Mouse (Mus musculus) brown adipose tissue, adult 24 weeks (tissue): Measurements from ENCODE around the gene Tyms. TPM values are rescaled to one million over a fixed set of nuclear protein-coding genes. Genes with fewer than 3 reads are reported as not detected.
"Not testable (repeated sequence)": the region's sequence is repeated elsewhere in the genome, so short reads cannot be mapped to it uniquely, and the experiment has no call there.

Experiments
- H3K27ac ChIP-seq: fragments of 200-500 bp; replicated peaks from 2 replicates; pipeline ENCODE4 v1.5.1; 2012; ENCODE audit warnings: low read depth, mild to moderate bottlenecking, low read length
- H3K4me1 ChIP-seq: fragments of 200-500 bp; 2 replicates; pipeline ENCODE4 v1.6.1; 2012; ENCODE audit warnings: low read length, mixed read lengths; ENCODE audit not compliant: control insufficient read depth, insufficient read depth, insufficient read length
- H3K4me3 ChIP-seq: fragments of 200-500 bp; 2 replicates; pipeline ENCODE4 v1.5.1; 2012; ENCODE audit warnings: low read depth, mild to moderate bottlenecking, low read length, moderate library complexity; ENCODE audit not compliant: insufficient read depth
- polyA plus RNA-seq: library from polyadenylated mRNA; stranded (reverse); fragments of >200 nt; gene quantifications from 2 replicates; pipeline ENCODE4 v1.2.4, GENCODE M21; 2012; ENCODE audit not compliant: missing spikeins, insufficient read depth, insufficient read length

Gene Tyms
- polyA plus RNA-seq, 1 experiment: 5.2 TPM

DNA sequence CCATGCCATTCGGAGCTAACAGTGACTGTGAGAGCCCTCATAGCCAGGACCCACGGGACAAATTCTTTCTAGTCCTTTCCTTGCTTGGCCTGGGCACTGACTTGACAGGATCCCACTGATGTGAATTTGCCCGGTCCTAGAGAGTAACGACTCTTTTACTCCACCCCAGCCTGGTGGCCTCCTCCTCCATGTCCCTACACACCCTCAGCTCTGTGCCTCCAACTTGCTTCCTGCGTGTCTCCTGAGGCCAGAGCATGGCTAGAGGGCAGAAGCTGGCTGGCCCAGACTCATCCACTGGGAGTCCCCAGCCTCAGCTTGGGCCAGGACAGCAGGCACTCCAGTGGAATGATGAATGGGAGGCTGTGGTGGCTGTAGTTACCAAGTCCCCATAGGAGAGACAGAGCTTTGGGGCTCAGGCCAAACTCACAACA is 34.2 kb upstream of the Tyms start:
- Histone ChIP-seq H3K4me3 (no peak overlapping the region), H3K27ac (no peak overlapping the region), H3K4me1 (no peaks in the 10 kb centered on the region)

GRCm38 (mm10) chr5:30107186-30107585 is 33.8 kb upstream of the Tyms start:
- H3K27ac ChIP-seq: no peak overlapping the region
- no peak overlapping the region for H3K4me3 ChIP-seq

GRCm38 (mm10) chr5:30106756-30107155 is 33.3 kb upstream of the Tyms start:
- H3K4me1 ChIP-seq: no peaks in the 10 kb centered on the region
- H3K27ac ChIP-seq: no peak overlapping the region
- no peak overlapping the region for H3K4me3 ChIP-seq

More at GRCm38 (mm10) chr5:30107186-30107585, 33.8 kb upstream of the Tyms start:
- H3K4me1 ChIP-seq: no peaks in the 10 kb centered on the region

GRCm38 (mm10) chr5:30105668-30106300 is 32.4 kb upstream of the Tyms start, which contains the start of gene 3110082J24Rik:
Gene 3110082J24Rik (minus strand): TSS chr5:30106086.
- H3K4me3 ChIP-seq: peak within 1 kb of the TSS; percentile 37
- no peak within 1 kb of the TSS for H3K27ac ChIP-seq
- H3K4me1 ChIP-seq: no peaks in the 10 kb centered on the region

DNA sequence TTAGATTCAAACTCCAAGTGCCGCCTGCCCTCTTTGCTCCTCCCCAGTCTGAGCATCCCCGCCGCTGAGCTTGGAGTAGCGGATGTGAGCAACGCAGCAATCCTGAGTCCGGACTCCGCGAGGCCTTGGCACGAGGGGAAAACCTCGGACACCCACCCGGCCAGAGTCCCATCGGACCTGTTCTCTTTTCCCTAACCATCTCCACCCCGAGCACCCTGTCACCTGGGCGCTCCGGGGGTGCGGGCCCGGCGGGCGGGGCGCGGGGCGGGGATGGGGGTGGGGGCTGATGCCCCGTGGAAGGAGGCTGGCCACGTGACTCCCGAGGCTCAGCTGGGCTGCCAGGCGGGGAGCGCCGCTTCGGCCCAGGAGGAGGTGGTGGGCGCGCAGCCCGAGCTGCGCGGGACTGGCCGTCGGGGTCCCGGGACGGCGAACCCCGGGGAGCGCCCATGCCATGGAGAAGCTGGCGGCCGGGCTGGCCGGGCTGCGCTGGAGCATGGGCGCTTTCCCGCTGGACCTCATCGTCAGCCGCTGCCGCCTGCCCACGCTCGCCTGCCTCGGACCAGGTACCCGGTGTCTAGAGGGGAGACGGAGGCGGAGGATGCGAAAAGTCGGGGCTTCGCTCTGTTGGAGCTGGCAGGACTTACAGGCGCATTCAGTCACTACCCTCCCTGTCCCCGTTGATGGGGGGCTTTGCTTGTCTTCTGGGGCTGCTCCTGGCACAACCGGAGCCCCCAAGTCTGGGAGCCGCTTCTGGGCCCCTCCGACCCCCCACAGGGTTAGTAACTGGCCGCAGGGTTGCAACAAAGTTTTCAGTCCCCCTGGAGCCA is 31.6 kb upstream of the Tyms start, which contains the start of gene Garem2:
TSS of gene Garem2 (plus strand) at position 321 of the 827 bp plus-strand sequence.
- Histone ChIP-seq H3K4me1 (no peaks in the 10 kb centered on the region), H3K4me3 (peak within 1 kb of the TSS; percentile 39), H3K27ac (no peak within 1 kb of the TSS)

GRCm38 (mm10) chr5:30104339-30104738 is 30.9 kb upstream of the Tyms start:
- no peak overlapping the region for H3K27ac ChIP-seq
- no peaks in the 10 kb centered on the region for H3K4me1 ChIP-seq
- H3K4me3 ChIP-seq: no peak overlapping the region

DNA sequence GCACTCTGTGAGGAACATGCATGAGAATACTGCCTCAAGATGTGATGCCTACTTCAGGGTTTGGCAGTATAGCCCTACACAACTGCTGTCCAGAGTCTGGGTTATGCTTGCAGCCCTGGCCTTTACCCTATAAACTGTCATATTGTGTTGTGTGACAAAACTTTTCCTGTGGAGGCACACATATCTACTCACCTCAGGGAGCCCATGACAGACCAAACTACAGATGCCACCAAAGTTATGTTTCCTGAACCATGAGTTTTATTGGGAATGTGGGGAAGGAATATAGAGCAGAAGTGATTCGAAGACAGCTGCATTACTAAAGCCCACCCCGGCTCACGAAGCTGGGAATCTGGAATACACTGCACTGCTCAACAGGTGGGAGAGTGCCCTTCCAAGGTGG is 29.9 kb upstream of the Tyms start:
- Histone ChIP-seq H3K27ac (no peak overlapping the region), H3K4me3 (no peak overlapping the region), H3K4me1 (no peaks in the 10 kb centered on the region)

GRCm38 (mm10) chr5:30098260-30098659 is 24.8 kb upstream of the Tyms start:
- H3K27ac ChIP-seq: no peak overlapping the region
- no peak overlapping the region for H3K4me3 ChIP-seq
- H3K4me1 ChIP-seq: 0 out of 2 replicates have a peak, but pooled peaks cover 2% of the 10 kb centered on the region

GRCm38 (mm10) chr5:30095731-30096130 is 22.3 kb upstream of the Tyms start:
- Histone ChIP-seq H3K4me3 (no peak overlapping the region), H3K4me1 (0 out of 2 replicates have a peak, but pooled peaks cover 2% of the 10 kb centered on the region), H3K27ac (no peak overlapping the region)

- Histone ChIP-seq H3K4me3 (no peak overlapping the region), H3K27ac (no peak overlapping the region), H3K4me1 (0 out of 2 replicates have a peak, but pooled peaks cover 2% of the 10 kb centered on the region)
These were observed 21.0 kb upstream of the Tyms start for GRCm38 (mm10) chr5:30094399-30094798.

GRCm38 (mm10) chr5:30092701-30093100 is 19.3 kb upstream of the Tyms start:
- Histone ChIP-seq H3K4me1 (0 out of 2 replicates have a peak, but pooled peaks cover 2% of the 10 kb centered on the region), H3K27ac (no peak overlapping the region), H3K4me3 (no peak overlapping the region)

GRCm38 (mm10) chr5:30072377-30072776 is 1.0 kb downstream of the Tyms start:
- peaks cover 2% of the 10 kb centered on the region; the same call in 1 of the 2 replicates for H3K4me1 ChIP-seq
- H3K27ac ChIP-seq: no peak overlapping the region
- peak overlapping the region; percentile 23; the same call in 1 of the 2 replicates for H3K4me3 ChIP-seq

- Histone ChIP-seq H3K4me3 (no peak overlapping the region), H3K27ac (no peak overlapping the region), H3K4me1 (peaks cover 2% of the 10 kb centered on the region; the same call in 1 of the 2 replicates)
These were observed 1.7 kb downstream of the Tyms start for GRCm38 (mm10) chr5:30071677-30072076.

GRCm38 (mm10) chr5:30067726-30068125 is 5.7 kb downstream of the Tyms start:
- no peak overlapping the region for H3K27ac ChIP-seq
- H3K4me3 ChIP-seq: no peak overlapping the region
- H3K4me1 ChIP-seq: peaks cover 2% of the 10 kb centered on the region; the same call in 1 of the 2 replicates

GRCm38 (mm10) chr5:30059607-30060006 is 13.8 kb downstream of the Tyms start:
- not testable (repeated sequence) for H3K4me3 ChIP-seq, H3K4me1 ChIP-seq, H3K27ac ChIP-seq
